Mouse (Mus musculus): ENCODE measurements around the gene D430041D05Rik.
"Not testable (repeated sequence)": the region's sequence is repeated elsewhere in the genome, so short reads cannot be mapped to it uniquely, and the experiment has no call there.

D430041D05Rik gene

GRCm38 (mm10) chr2:104121681-104122504, 288.9 kb downstream of the D430041D05Rik start:
- DNase-seq (ENCODE audit: low read depth, low spot score): no peak

- no peak for DNase-seq (ENCODE audit: low read depth, low spot score)
Observed at GRCm38 (mm10) chr2:104120312-104120711, 290.5 kb downstream of the D430041D05Rik start.

GRCm38 (mm10) chr2:104119097-104119496, 291.7 kb downstream of the D430041D05Rik start:
- no peak for DNase-seq (ENCODE audit: low read depth, low spot score)

- DNase-seq (ENCODE audit: low read depth, low spot score): not testable (repeated sequence)
Observed at GRCm38 (mm10) chr2:104117173-104117572, 293.6 kb downstream of the D430041D05Rik start.

- DNase-seq (ENCODE audit: low read depth, low spot score): no peak
Observed at GRCm38 (mm10) chr2:104114898-104115297, 295.9 kb downstream of the D430041D05Rik start.

- not testable (repeated sequence) for DNase-seq (ENCODE audit: low read depth, low spot score)
Observed at GRCm38 (mm10) chr2:104113563-104113962, 297.2 kb downstream of the D430041D05Rik start.

- not testable (repeated sequence) for DNase-seq (ENCODE audit: low read depth, low spot score)
Observed at GRCm38 (mm10) chr2:104111170-104111797, 299.5 kb downstream of the D430041D05Rik start.

GRCm38 (mm10) chr2:104110031-104110430, 300.8 kb downstream of the D430041D05Rik start:
- DNase-seq (ENCODE audit: low read depth, low spot score): no peak

- no peak for DNase-seq (ENCODE audit: low read depth, low spot score)
Observed at GRCm38 (mm10) chr2:104109528-104109927, 301.3 kb downstream of the D430041D05Rik start.

- not testable (repeated sequence) for DNase-seq (ENCODE audit: low read depth, low spot score)
Observed at GRCm38 (mm10) chr2:104109021-104109420, 301.8 kb downstream of the D430041D05Rik start.

GRCm38 (mm10) chr2:104104800-104105199, 306.0 kb downstream of the D430041D05Rik start:
- no peak for DNase-seq (ENCODE audit: low read depth, low spot score)

GRCm38 (mm10) chr2:104099946-104100345, 310.9 kb downstream of the D430041D05Rik start:
- no peak for DNase-seq (ENCODE audit: low read depth, low spot score)

GRCm38 (mm10) chr2:104099231-104099585, 311.6 kb downstream of the D430041D05Rik start:
- DNase-seq (ENCODE audit: low read depth, low spot score): no peak

GRCm38 (mm10) chr2:104098529-104099230, 312.1 kb downstream of the D430041D05Rik start:
- peak; percentile 40 for DNase-seq (ENCODE audit: low read depth, low spot score)

- DNase-seq (ENCODE audit: low read depth, low spot score): not testable (repeated sequence)
Observed at GRCm38 (mm10) chr2:104097396-104097795, 313.4 kb downstream of the D430041D05Rik start.

GRCm38 (mm10) chr2:104096796-104097195, 314.0 kb downstream of the D430041D05Rik start:
- DNase-seq (ENCODE audit: low read depth, low spot score): not testable (repeated sequence)

GRCm38 (mm10) chr2:104096256-104096655, 314.6 kb downstream of the D430041D05Rik start:
- no peak for DNase-seq (ENCODE audit: low read depth, low spot score)

GRCm38 (mm10) chr2:104095741-104096213, 315.0 kb downstream of the D430041D05Rik start, which contains the start of gene Cd59a:
TSS of gene Cd59a (plus strand) at chr2:104095801.
- peak; percentile 97 for DNase-seq (ENCODE audit: low read depth, low spot score)

- no peak for DNase-seq (ENCODE audit: low read depth, low spot score)
Observed at GRCm38 (mm10) chr2:104093305-104093704, 317.5 kb downstream of the D430041D05Rik start.

Measured in 3T3-L1 (cell line).